Mouse (Mus musculus) right cerebral cortex, postnatal 14 days (tissue): ENCODE results near the gene AU040320.

Experiments used
- DNase-seq: peaks from one replicate; pipeline ENCODE4 v3.0.0; 2022

Gene AU040320

DNA sequence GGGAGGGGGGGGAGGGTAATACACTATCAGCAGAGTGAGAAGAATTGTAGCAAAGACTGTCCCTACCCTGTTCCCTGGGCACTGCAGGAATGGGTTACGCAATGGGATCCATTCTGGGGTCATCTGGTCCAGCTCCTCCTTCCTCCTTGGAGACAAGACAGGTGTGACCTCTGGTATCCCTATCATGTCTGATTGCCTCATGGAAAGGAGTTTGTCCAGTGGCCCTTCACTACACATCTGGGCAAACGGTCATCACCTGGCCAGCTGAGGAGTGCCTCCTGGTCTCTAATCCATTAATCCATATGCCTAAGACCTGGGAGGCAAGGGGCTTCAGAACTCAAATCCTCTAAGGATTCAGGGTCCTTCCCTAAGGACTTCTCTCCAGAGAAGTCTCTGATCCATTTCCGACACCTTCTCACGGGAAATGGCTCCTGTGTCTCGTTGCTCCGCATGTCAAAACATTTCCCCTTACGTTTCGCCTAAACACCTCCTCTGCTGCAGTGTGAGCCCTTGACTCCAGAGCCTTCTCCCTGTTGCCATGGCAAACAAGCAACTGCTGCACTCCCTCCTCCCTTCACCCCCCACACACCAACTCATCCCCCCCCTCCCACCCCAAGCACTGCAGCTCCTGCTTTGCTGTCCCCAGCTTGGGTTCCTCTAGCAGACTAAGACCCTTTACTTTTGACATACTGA, 2.3 kb upstream of the AU040320 start:
- DNase-seq: no peak

DNA sequence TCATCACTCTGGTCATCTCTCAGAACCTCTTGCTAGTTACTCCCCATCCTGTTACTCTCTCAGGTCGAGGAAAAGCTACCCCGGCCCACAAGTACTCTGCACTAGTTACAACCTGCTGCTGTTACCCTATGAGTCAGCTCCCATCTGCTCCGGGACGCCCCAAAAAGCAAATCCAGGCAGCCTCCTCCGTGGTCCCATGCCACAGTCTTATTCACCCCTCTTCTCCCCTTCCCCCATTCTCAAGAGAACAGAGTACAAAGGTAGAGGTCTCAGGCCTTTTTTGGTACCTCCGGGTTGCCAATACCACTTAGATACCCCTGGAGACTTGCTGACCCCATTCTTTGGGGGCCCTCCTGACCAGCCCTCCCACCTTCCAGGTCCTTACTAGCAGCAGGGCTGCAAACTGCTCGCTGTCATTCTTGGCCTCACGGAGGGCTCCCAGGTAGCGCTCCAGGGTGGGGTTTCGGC, 1.8 kb upstream of the AU040320 start:
- no peak for DNase-seq

DNA sequence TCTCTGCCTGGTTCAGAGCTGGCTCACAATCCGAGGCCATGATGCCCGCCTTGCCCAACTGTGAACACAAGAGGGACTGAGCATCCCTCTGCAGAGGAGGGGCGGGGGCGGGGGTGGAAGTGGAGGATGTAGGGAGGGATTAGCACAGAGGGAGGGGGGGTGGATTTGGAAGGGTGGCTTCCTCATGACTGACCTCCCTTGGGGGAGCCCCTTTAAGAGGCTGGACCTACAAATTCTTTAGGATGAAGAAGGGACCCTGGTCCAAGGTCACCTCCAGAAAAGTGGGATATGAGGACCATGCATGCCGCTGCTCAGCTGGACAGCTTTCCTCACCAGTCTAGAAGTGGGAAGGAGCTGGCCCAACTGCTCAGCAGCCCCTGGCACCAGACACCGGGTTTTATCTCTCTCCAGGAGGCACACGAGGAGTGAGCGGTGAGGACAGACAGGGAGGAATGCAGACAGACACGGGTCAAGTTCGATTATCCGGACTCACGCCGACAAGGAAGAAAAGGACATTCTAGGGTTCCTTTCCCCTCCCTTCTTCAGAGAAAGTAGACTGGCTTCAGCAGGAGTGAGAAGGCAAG, 1.2 kb upstream of the AU040320 start:
- DNase-seq: no peak

DNA sequence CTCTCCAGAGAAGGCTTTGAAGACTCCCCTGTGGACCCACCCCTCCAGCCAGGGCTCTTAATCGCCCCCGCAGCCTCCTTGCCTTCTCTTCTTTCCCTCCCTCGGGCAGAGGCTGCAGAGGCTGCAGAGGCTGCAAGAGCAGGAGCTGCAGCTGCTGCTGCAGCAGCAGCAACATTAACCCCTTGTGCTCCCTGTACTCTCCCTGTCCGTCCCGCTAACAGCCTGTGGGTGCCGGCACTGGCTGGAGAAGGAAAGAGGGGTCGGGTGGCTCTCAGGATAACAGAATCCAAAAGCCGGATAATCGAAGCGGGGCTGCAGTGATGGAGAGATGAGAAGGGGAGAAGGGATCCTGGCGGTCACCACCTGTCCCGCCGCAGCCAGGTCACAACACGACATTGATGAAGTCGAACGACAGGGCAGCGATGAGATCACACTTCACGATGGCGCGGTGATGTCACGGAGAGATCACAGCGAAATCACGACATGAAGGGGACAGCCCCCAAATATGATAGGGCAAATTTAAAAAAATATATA, 669 bp upstream of the AU040320 start:
- no peak for DNase-seq

DNA sequence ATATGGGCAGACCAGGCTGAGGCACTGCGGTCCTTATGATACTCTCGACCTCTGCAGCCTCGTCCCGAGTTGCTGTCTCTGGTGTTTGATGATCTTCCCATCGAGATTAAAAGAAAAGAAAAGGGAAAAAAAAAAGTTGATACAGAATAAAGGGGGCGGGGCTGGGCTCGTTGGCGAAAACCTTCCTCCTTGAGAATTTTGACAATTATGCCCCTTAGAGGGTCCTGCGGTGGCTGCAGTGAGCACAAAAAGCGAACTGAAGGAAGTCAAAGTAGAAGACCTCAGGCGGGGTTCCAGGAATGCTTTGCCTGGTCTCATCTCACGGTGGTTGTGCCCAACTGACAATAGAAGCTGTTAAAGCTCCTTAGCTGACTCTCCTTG, 877 bp downstream of the AU040320 start:
- no peak for DNase-seq

DNA sequence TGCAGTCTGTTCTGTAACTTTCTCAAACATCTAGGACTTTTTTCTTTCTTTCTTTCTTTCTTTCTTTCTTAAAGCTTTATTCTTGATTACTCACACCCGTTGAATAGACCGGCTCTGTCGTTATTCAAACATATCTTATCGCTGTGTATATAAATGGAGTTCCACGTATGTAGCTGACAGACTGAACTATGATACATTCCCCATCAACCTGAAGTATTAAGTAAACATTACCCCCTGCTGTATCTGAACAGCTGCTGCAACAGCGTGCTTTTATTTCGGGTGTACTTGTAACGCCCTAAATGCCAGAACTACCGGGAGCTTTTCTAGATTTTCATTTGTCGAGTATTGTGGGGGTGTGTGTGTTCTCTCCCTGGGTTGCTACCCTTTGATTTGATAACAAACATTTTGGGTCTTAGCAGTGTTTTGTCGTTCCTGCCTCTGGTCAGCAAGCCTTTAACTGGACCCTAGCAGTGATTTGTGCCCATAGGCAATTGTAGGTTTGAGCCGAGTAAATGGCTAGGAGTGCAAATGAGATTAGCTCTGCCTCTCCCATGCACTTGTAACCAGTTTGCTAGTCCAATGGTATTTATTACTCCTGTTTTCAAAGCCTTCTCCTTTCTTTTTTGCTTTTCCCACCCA, 1.5 kb downstream of the AU040320 start:
- no peak for DNase-seq

DNA sequence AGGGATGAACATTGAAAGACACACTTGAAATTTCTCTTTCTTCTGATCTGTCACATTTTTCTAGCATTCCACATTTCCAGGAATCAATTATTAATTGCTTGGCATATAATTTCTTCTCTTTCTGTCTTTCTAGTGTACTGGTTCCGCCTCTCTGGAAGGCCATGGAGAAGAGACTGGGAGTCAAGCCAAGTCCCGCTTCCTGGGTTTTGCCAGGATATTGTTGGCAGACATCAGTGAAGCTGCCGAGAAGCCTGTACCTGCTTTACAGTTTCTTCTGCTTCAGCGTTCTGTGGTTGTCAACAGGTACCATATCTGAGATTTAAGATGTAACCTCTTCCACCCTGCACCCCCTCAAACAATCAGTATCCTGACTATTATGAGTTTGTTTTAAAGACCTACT, 3.4 kb downstream of the AU040320 start:
- no peak for DNase-seq

DNA sequence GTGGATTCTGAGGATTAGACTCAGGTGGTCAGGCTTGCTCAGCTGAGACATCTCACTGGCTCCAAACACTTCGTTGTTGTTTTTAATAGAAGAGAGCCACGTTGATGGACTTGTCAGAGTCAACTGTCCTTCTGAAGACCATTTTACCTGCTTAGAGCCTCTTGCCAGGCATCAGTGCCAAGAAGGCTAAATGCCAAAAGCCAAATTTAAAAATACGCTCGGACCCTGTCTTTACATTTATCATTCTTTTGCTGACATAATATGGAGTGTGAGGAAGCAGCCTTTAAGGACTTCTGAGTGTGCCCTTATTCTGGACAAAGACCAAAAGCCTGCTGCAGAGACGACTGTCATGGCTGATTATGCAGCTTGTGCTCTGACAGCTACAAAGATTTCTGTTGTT, 5.0 kb downstream of the AU040320 start:
- no peak for DNase-seq

DNA sequence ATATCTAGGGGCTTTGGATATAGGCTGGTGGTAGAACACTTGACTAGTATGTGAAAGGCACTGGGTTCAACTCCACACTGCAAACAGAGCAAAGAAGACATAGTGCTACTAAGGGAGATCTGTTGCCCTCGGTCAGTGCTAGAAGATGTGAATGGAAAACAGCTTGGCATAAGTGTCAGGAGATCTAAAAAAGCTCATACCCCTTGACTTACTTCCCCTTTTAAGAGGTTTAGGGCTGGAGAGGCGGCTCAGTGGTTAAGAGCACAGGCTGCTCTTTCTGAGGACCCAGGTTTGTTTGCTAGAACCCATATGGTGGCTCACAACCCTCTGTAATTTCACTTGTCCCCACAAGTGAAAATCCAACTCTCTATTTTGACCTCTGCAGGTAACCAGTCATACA, 6.1 kb downstream of the AU040320 start:
- DNase-seq: no peak

DNA sequence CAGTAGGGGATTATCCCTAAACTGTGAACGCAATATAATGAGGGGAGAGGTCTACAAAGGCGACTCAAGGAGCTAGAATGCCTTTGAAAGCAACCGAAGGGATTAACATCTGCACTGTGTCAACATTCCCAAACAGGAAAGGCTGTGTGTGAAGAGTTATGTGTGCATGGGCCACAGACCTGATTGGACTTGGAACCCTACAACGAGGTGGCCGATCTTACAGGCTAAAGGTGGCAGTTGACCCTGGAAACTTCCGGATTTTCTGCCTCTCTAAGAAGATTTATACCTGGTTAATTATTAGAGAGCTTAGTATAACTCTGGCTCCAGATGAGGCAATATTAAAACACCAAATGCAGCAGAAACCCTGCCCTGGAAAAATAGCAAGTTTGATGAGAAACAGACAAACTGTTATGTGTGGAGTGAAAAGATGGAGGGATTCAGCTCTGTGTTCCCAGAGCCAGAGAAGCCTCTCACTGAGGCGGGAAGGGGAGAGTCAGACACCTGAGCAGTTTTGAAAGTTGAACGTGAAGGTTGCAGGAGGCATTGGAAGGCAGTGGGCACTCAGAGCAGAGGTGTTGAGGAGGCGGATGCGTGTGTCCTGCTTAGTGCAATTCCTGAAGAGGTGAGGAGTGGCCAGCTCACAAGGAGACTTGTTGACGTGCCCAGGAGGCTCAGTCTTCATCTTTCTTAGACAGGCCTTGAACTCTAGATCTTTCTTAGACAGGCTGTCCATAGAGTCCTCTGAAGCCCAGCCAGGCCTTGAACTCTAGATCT, 9.4 kb downstream of the AU040320 start:
- no peak for DNase-seq

DNA sequence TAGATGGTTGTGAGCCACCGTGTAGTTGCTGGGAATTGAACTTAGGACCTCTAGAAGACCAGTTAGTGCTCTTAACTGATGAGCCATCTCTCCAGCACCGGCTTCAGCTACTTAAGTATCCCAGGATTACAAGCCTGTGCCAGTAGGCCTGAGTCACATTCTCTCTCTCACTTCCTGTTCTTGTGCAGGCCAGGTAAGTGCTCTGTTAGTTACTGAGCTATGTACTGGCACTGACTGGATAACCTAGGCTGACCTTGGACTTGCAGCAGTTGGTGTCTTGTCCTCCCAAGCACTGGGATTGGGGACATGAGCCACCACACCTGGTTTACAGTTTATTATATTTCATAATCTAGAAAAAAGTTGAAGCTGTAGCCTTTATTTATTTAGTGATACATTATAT, 10.1 kb downstream of the AU040320 start:
- no peak for DNase-seq

DNA sequence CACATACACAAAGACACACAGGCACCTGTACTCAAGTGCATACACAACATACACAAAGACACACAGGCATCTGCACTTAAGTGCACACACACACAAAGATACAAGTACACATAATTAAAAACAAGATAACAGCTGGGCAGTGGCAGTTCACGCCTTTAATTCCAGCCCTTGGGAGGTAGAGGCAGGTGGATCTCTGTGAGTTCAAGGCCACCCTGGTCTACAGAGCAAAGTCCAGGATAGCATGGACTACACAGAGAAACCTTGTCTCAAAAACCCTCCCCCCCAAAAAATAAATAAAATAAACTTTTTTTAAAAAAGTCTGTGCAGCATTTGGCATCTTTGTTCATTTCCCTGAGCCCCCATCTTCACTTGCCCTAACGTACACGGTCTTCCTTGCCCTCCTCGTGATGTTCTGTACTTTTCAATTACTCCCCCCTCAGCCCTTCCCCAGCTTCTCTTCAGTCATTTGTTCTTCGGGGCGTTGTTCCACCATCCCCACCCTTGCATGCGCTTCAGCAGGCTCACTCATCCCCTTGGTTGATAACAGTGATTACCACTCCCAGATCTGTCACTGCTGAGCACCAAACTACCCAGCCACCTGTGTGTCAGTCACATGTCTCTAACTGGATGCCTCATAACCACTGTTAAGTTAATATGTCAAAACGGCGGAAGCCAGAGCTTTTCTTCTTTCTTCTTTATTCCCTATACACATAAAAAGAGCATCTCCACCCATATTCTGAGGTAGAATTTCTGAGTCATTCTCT, 16.6 kb downstream of the AU040320 start:
- no peak for DNase-seq

DNA sequence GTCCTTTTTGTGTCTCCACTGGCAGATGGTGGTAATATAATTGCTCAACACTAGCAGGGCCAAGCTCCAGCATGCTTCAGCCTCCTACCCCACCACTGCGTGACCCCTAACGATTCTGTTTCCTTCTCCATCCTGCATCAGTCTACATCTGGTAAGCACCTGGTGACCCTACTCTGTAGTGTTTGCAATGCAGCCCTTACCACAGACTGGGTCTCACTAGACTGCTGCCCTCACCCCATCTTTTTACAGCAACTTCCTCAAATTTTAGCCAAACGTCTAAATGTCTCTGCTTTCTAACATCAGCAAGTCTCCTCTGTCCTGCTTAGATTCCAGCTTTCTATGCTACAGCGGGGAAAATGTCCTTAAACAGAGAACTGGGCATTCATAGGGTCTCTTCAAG, 17.5 kb downstream of the AU040320 start:
- no peak for DNase-seq

DNA sequence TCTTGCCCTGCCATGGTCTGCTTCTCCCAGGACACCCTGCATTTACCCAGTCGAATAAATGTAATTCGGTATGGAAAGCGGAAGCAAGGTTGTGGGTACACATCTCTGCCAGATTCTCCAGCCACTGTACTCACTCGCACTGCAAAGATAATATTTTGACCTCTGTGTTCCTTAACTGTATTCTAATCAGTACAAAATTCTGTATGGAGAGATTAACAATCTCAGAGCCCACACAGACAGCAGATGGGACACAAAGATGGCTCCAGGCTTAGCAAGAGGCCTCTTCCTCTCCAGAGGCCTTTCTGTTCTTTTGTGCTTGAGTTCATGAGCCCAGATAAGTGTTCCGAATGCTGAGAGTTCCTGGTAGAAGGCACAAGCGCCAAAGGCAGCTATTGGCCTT, 20.5 kb downstream of the AU040320 start:
- DNase-seq: no peak

DNA sequence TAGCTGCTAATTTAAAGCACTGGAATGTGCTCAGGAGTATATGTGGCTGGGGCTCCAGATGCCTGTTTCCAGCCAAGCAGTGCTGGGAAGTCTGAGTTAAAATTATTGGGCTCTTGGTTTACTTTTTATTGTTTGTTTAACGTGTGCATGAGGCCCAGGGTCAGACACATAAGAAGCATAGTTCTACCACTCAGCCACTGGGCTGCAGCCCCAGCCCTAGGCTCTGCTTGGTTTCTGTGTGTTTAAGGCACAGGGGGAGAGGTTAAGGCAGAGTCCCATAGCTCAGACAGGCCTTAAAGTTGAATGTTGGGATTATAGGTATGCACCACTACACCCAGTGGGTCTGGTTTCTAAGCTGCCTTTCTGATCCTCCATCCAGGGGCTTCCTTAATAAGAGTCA, 21.8 kb downstream of the AU040320 start:
- DNase-seq: no peak

DNA sequence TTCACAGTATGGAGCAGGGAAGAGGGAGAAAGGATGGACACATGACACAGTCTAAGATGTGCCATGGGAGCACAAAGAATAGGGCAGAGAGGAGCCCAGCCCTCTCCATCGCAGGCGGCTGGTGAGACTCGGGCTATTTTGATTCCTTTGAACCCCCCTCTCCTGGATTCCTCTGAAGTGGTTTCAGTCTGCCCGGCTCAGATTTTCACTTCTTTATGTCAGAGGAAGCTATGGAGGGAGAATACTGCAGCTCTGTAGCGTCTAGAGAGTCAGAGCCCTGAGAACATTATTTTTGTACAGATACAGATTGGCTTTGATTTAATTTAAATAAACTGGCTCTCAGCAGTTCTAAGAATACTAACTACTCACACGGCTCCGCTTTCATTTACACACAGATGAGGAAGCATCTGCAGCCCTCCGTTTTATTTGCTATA, 25.8 kb downstream of the AU040320 start:
- DNase-seq: no peak

DNA sequence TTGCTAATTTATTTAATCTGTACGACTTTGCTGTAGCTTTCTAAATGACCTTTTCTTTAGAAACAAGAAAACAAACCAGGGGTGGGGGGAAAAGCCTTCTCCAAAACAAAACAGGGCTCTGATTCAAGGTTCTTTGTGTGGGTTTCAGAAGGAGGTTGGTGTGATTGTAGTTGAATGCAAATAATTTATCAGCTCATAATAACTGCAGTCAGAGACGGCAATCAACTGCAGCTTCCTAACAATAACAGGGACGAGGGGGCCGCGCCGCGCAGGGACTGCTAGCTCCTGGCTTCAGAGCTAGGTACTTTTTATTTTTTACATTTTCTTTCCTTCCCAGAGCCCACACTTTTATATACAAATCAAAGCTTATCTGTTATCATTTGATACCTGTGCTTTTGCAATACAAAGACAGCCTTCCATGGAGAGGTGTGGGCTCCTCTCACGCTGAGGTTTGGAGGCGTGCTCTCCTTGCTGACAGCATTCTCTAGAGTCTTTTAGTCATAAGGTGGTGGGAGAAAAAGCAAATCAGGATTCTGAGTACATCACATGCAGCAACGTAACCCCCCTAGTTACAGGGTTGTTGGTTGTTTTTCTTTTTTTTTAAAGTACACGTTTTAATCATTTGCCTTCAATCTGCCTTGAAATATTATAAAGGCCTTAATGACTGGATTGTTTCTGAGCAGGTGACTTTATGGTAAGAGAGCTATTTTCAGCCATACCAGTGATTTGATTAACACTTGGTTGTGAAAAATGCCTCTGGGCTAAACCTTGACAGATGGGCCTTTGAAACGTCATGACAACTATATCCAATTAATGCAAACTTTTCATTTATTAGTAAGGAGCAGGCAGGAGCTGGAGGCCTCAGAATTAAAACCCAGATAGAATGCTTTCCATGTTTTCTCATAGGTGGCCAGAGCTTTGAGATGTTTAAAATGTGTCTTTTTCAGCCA, 26.8 kb downstream of the AU040320 start:
- DNase-seq: no peak

DNA sequence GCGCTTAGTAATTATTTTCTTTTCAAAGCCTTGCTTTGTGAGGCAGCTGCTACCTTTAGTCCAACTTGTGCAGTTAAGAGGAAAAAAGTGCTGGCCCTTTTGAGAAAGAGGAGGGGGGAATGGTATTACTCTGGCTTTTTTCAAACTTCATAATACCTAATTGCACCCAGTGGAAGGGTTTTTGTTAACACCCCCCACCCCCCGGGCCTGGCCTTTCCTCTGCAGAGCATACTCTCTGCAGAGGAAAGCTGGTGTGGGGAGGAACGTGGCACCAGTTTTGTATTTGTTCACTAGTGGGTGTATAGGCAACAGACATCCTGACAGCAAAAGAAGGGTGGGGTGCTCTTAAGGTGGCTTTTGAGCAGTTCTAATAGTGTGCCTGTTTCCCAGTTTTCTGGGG, 28.5 kb downstream of the AU040320 start:
- DNase-seq: no peak

DNA sequence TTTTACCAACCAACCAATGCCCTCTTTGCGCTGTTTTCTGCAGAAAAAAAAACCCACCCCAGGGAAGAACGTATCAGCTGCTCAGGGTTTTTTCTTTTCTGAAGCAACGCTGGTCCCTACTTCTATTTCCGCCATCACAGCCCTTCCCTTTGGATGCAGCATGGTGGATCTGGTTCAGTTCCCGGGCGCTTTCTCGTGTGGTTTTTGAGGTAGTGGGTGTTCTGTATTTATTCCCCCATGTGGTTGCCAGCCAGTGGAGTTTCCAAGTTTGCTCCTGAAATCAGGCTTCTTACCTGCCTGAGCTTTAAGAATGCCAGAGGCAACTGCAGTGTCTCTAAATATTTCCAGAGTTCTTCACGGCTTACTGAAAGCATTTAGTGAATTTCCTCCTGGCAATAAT, 29.2 kb downstream of the AU040320 start:
- peak; percentile 36 for DNase-seq

DNA sequence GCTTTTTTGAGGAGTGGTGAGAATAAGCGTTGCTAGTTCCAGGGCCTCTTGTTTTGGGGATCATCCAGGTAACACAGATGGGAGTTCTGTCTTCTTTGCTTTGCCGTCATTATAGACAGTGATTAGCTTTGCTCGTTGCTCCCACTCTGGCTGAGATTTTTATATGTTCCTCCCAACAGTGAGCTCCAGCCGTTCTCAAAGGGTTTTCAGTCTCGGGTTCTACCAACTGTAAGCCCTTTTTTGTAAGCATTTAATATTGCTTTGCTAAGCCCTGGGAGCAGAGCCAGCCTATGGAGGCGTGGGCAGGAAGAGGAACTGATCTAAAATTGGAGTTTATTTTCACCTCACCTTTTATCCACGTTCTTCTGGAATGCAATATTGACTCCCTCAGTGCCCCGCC, 29.7 kb downstream of the AU040320 start:
- DNase-seq: peak; percentile 39

DNA sequence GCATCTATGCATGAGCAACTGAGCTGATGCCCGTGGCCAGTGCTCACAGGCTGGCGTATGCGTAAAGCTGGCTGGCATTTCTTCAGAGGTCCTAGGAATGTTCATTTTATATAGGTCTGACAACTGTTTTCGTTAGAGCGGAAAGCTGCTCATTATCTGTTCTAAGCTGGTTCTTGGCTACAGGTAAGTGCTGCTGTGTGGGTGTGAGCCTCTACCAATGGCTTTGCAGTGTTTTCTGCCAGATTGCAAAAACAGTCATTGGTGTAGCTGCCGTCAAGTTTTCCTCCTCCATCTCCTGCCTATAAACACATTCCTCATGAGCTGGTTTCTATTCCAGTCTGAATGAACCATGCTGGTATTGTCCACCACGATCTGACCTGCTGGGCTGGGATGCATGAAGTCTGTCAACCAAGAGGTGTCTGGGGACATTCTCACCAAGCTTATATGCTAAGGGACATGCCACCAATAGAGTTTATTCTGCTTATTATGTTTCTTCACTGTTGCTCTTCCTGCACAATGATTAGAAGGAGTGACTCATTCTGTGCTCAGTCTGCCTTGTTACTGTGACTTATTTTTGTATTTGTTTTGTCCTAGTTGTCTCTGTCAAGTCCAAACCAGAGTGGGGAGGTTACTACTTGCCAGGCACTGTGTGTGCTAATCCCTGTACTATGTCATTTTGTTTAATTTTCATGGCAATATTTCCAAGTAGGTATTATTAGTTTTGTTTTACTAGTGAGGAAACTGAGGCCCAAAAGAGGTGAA, 39.2 kb downstream of the AU040320 start:
- no peak for DNase-seq
